Mouse (Mus musculus): ENCODE measurements at regions not wholly inside any gene's neighbourhood (a gene's known extent, or its start where the extent isn't known, plus 50 kb on each side); places are given as distances from the start of the nearest gene placed in this dataset.

DNA sequence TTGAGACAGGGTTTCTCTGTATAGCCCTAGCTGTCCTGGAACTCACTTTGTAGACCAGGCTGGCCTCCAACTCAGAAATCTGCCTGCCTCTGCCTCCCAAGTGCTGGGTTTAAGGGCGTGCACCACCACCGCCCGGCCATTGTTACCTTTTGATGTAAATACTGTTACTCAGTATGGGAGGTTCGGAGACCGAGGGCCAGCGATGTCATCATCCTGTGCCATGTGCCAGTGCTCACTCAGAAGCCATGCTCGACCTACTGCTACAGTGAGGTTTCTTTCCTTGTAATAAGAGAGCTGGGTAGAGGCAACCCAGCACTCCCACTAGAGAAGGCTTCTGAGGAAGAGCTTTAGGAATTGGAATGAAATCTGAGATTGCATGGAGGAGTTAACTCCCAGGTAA, 191.6 kb upstream of the Tgfbr2 start:
- no peak overlapping the region for H3K27ac ChIP-seq (ENCODE audit: low read length)
- H3K4me1 ChIP-seq (ENCODE audit: control insufficient read depth, insufficient read depth, low read length), result no peaks in the 10 kb centered on the region
- no peak overlapping the region for H3K4me2 ChIP-seq (ENCODE audit: low read length)
- H3K36me3 ChIP-seq (ENCODE audit: control insufficient read depth, insufficient read depth, low read length), result no peaks in the 10 kb centered on the region
- H3K27me3 ChIP-seq (ENCODE audit: control insufficient read depth, insufficient read depth, low read depth, low read length), result no peaks in the 10 kb centered on the region
- WGBS, result 98% methylated on average over 7 of the region's 7 CpGs
- no peak for ATAC-seq
- H3K4me3 ChIP-seq (ENCODE audit: low read depth, low read length), result no peak overlapping the region
- 0 out of 2 replicates have a peak, but pooled peaks cover 4% of the 10 kb centered on the region for H3K9me3 ChIP-seq (replicated peaks; ENCODE audit: control insufficient read depth, low read length, poor library complexity, severe bottlenecking)
- no peak overlapping the region for H3K9ac ChIP-seq (ENCODE audit: low read depth, low read length)

GRCm38 (mm10) chr9:116366193-116366592, 191.0 kb upstream of the Tgfbr2 start:
- H3K27me3 ChIP-seq (ENCODE audit: control insufficient read depth, insufficient read depth, low read depth, low read length), result no peaks in the 10 kb centered on the region
- H3K4me3 ChIP-seq (ENCODE audit: low read depth, low read length), result no peak overlapping the region
- H3K4me2 ChIP-seq (ENCODE audit: low read length), result no peak overlapping the region
- no peak overlapping the region for H3K9ac ChIP-seq (ENCODE audit: low read depth, low read length)
- 0 out of 2 replicates have a peak, but pooled peaks cover 4% of the 10 kb centered on the region for H3K9me3 ChIP-seq (replicated peaks; ENCODE audit: control insufficient read depth, low read length, poor library complexity, severe bottlenecking)
- no peak overlapping the region for H3K27ac ChIP-seq (ENCODE audit: low read length)
- no peak for ATAC-seq
- no peaks in the 10 kb centered on the region for H3K36me3 ChIP-seq (ENCODE audit: control insufficient read depth, insufficient read depth, low read length)
- WGBS, result 87% methylated on average over 9 of the region's 9 CpGs
- H3K4me1 ChIP-seq (ENCODE audit: control insufficient read depth, insufficient read depth, low read length), result no peaks in the 10 kb centered on the region

DNA sequence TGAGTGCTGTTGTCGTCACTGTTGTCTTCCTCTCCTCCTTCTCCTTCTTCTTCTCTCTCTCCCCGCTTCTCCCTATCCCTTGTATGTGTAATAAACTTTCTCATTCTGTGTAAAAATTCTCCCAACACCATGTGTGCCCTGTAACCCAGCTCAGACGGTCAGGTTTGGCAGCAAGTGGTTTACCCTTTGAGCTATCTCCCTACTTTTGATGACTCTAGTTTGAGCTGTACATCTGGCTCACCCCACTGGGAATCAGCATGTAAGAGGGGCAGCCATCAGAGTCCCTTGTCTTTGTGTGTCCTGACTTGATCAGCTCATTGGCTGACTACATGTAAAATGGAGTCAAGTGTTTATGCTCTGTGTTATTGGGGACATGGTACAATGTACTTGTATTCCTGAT, 190.5 kb upstream of the Tgfbr2 start:
- H3K4me3 ChIP-seq (ENCODE audit: low read depth, low read length), result no peak overlapping the region
- 0 out of 2 replicates have a peak, but pooled peaks cover 4% of the 10 kb centered on the region for H3K9me3 ChIP-seq (replicated peaks; ENCODE audit: control insufficient read depth, low read length, poor library complexity, severe bottlenecking)
- no peaks in the 10 kb centered on the region for H3K4me1 ChIP-seq (ENCODE audit: control insufficient read depth, insufficient read depth, low read length)
- H3K27me3 ChIP-seq (ENCODE audit: control insufficient read depth, insufficient read depth, low read depth, low read length), result no peaks in the 10 kb centered on the region
- no peak overlapping the region for H3K4me2 ChIP-seq (ENCODE audit: low read length)
- no peak for ATAC-seq
- H3K27ac ChIP-seq (ENCODE audit: low read length), result no peak overlapping the region
- H3K9ac ChIP-seq (ENCODE audit: low read depth, low read length), result no peak overlapping the region
- no peaks in the 10 kb centered on the region for H3K36me3 ChIP-seq (ENCODE audit: control insufficient read depth, insufficient read depth, low read length)
- 86% methylated on average over 3 of the region's 3 CpGs for WGBS

- Histone ChIP-seq H3K4me3 (ENCODE audit: low read depth, low read length) (no peak overlapping the region), H3K9ac (ENCODE audit: low read depth, low read length) (no peak overlapping the region), H3K27me3 (ENCODE audit: control insufficient read depth, insufficient read depth, low read depth, low read length) (no peaks in the 10 kb centered on the region), H3K4me1 (ENCODE audit: control insufficient read depth, insufficient read depth, low read length) (no peaks in the 10 kb centered on the region), H3K9me3 (replicated peaks; ENCODE audit: control insufficient read depth, low read length, poor library complexity, severe bottlenecking) (0 out of 2 replicates have a peak, but pooled peaks cover 4% of the 10 kb centered on the region), H3K27ac (ENCODE audit: low read length) (no peak overlapping the region), H3K36me3 (ENCODE audit: control insufficient read depth, insufficient read depth, low read length) (no peaks in the 10 kb centered on the region), H3K4me2 (ENCODE audit: low read length) (no peak overlapping the region)
- no peak for ATAC-seq
- 70% methylated on average over 12 of the region's 12 CpGs for WGBS
Measured at GRCm38 (mm10) chr9:116365016-116365685, 190.0 kb upstream of the Tgfbr2 start.

DNA sequence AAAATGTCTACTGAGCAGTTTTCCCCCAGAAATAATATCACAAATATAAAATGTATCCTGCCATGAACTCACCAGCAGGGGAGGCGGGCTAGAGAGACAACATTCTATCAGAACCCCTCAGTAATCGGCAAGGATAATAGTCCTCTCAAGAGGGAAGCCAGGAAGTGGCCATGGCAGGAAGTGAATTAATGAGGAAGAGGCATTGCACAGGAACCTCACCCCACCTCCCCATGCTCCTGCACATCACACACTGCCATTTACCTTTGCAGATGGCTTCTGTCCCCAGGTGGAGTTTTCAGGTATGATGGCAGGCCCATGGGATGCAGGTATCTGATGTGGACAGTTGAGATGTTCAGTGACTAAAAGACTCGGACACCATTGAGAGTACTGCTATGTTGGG, 185.9 kb upstream of the Tgfbr2 start:
- H3K36me3 ChIP-seq (ENCODE audit: control insufficient read depth, insufficient read depth, low read length), result no peaks in the 10 kb centered on the region
- no peak overlapping the region for H3K27ac ChIP-seq (ENCODE audit: low read length)
- 73% methylated on average over 3 of the region's 3 CpGs for WGBS
- ATAC-seq, result no peak
- peaks cover 4% of the 10 kb centered on the region; the same call in 1 of the 2 replicates for H3K9me3 ChIP-seq (replicated peaks; ENCODE audit: control insufficient read depth, low read length, poor library complexity, severe bottlenecking)
- no peak overlapping the region for H3K4me3 ChIP-seq (ENCODE audit: low read depth, low read length)
- no peaks in the 10 kb centered on the region for H3K27me3 ChIP-seq (ENCODE audit: control insufficient read depth, insufficient read depth, low read depth, low read length)
- no peak overlapping the region for H3K4me2 ChIP-seq (ENCODE audit: low read length)
- H3K9ac ChIP-seq (ENCODE audit: low read depth, low read length), result no peak overlapping the region
- no peaks in the 10 kb centered on the region for H3K4me1 ChIP-seq (ENCODE audit: control insufficient read depth, insufficient read depth, low read length)

- ATAC-seq, result no peak
Measured at GRCm38 (mm10) chr9:116354056-116354732, 179.0 kb upstream of the Tgfbr2 start.

GRCm38 (mm10) chr9:116352801-116353494, 177.8 kb upstream of the Tgfbr2 start:
- Histone ChIP-seq H3K9me3 (replicated peaks; ENCODE audit: control insufficient read depth, low read length, poor library complexity, severe bottlenecking) (no peaks in the 10 kb centered on the region; the same call in 1 of the 2 replicates), H3K27me3 (ENCODE audit: control insufficient read depth, insufficient read depth, low read depth, low read length) (no peaks in the 10 kb centered on the region), H3K4me2 (ENCODE audit: low read length) (no peak overlapping the region), H3K9ac (ENCODE audit: low read depth, low read length) (no peak overlapping the region), H3K36me3 (ENCODE audit: control insufficient read depth, insufficient read depth, low read length) (no peaks in the 10 kb centered on the region), H3K4me3 (ENCODE audit: low read depth, low read length) (no peak overlapping the region), H3K4me1 (ENCODE audit: control insufficient read depth, insufficient read depth, low read length) (no peaks in the 10 kb centered on the region), H3K27ac (ENCODE audit: low read length) (no peak overlapping the region)
- WGBS, result 87% methylated on average over 4 of the region's 4 CpGs
- ATAC-seq, result no peak

More at GRCm38 (mm10) chr9:116354056-116354732, 179.0 kb upstream of the Tgfbr2 start:
- H3K4me1 ChIP-seq (ENCODE audit: control insufficient read depth, insufficient read depth, low read length), result no peaks in the 10 kb centered on the region
- H3K4me3 ChIP-seq (ENCODE audit: low read depth, low read length), result no peak overlapping the region
- 66% methylated on average over 7 of the region's 7 CpGs for WGBS
- peak overlapping the region; percentile 10; the same call in 1 of the 2 replicates for H3K27ac ChIP-seq (ENCODE audit: low read length)
- H3K36me3 ChIP-seq (ENCODE audit: control insufficient read depth, insufficient read depth, low read length), result no peaks in the 10 kb centered on the region
- H3K9ac ChIP-seq (ENCODE audit: low read depth, low read length), result no peak overlapping the region
- no peak overlapping the region for H3K4me2 ChIP-seq (ENCODE audit: low read length)
- no peaks in the 10 kb centered on the region; the same call in 1 of the 2 replicates for H3K9me3 ChIP-seq (replicated peaks; ENCODE audit: control insufficient read depth, low read length, poor library complexity, severe bottlenecking)
- H3K27me3 ChIP-seq (ENCODE audit: control insufficient read depth, insufficient read depth, low read depth, low read length), result no peaks in the 10 kb centered on the region

GRCm38 (mm10) chr9:116350804-116351547, 175.8 kb upstream of the Tgfbr2 start:
- no peaks in the 10 kb centered on the region for H3K36me3 ChIP-seq (ENCODE audit: control insufficient read depth, insufficient read depth, low read length)
- H3K4me1 ChIP-seq (ENCODE audit: control insufficient read depth, insufficient read depth, low read length), result no peaks in the 10 kb centered on the region
- H3K27me3 ChIP-seq (ENCODE audit: control insufficient read depth, insufficient read depth, low read depth, low read length), result no peaks in the 10 kb centered on the region
- no peaks in the 10 kb centered on the region; the same call in 1 of the 2 replicates for H3K9me3 ChIP-seq (replicated peaks; ENCODE audit: control insufficient read depth, low read length, poor library complexity, severe bottlenecking)
- ATAC-seq, result no peak
- 70% methylated on average over 10 of the region's 10 CpGs for WGBS
- no peak overlapping the region for H3K9ac ChIP-seq (ENCODE audit: low read depth, low read length)
- no peak overlapping the region for H3K4me2 ChIP-seq (ENCODE audit: low read length)
- H3K4me3 ChIP-seq (ENCODE audit: low read depth, low read length), result no peak overlapping the region
- H3K27ac ChIP-seq (ENCODE audit: low read length), result no peak overlapping the region

All from midbrain, embryonic 16.5 days (tissue).